Mouse (Mus musculus) urinary bladder, postnatal 10 days (tissue): ENCODE data around the gene Fxyd5.
A peak's percentile ranks its signal among the peaks of the same experiment; 100 is the strongest.

Experiments used
- DNase-seq: peaks from one replicate; pipeline ENCODE4 v3.0.0; 2022; ENCODE audit warnings: low spot score

Gene Fxyd5

GRCm38 (mm10) chr7:31060621-31061010, 18.3 kb upstream of the Fxyd5 start:
- no peak for DNase-seq

GRCm38 (mm10) chr7:31059919-31060620, 17.8 kb upstream of the Fxyd5 start:
- no peak for DNase-seq

- DNase-seq: peak; percentile 80
Measured at GRCm38 (mm10) chr7:31059108-31059507, 16.8 kb upstream of the Fxyd5 start, which contains the start of gene Lgi4. Gene Lgi4 (plus strand): TSS chr7:31059342.

- DNase-seq: no peak
Measured at GRCm38 (mm10) chr7:31058211-31058610, 15.9 kb upstream of the Fxyd5 start.

- no peak for DNase-seq
Measured at GRCm38 (mm10) chr7:31057730-31058129, 15.4 kb upstream of the Fxyd5 start.

GRCm38 (mm10) chr7:31057071-31057470, 14.8 kb upstream of the Fxyd5 start, which contains the start of gene Fxyd1:
Gene Fxyd1 (minus strand): TSS chr7:31057199.
- DNase-seq: no peak

GRCm38 (mm10) chr7:31056448-31056847, 14.2 kb upstream of the Fxyd5 start:
- DNase-seq: no peak

- DNase-seq: no peak
Measured at GRCm38 (mm10) chr7:31055883-31056282, 13.6 kb upstream of the Fxyd5 start.

GRCm38 (mm10) chr7:31055354-31055824, 13.1 kb upstream of the Fxyd5 start:
- DNase-seq: peak; percentile 58

GRCm38 (mm10) chr7:31054661-31055320, 12.5 kb upstream of the Fxyd5 start:
- no peak for DNase-seq

- no peak for DNase-seq
Measured at GRCm38 (mm10) chr7:31053882-31054447, 11.7 kb upstream of the Fxyd5 start.

GRCm38 (mm10) chr7:31052636-31053434, 10.6 kb upstream of the Fxyd5 start:
- DNase-seq: no peak

- no peak for DNase-seq
Measured at GRCm38 (mm10) chr7:31052251-31052635, 10.0 kb upstream of the Fxyd5 start.

GRCm38 (mm10) chr7:31051321-31052021, 9.2 kb upstream of the Fxyd5 start, which contains the start of gene Fxyd7:
Gene Fxyd7 (minus strand): TSS chr7:31051467.
- no peak for DNase-seq

GRCm38 (mm10) chr7:31050921-31051320, 8.6 kb upstream of the Fxyd5 start:
- DNase-seq: no peak

- no peak for DNase-seq
Measured at GRCm38 (mm10) chr7:31050487-31050886, 8.2 kb upstream of the Fxyd5 start.

GRCm38 (mm10) chr7:31049846-31050281, 7.6 kb upstream of the Fxyd5 start:
- no peak for DNase-seq

- no peak for DNase-seq
Measured at GRCm38 (mm10) chr7:31049135-31049845, 7.0 kb upstream of the Fxyd5 start.

- DNase-seq: no peak
Measured at GRCm38 (mm10) chr7:31041662-31042315, 492 bp downstream of the Fxyd5 start.

GRCm38 (mm10) chr7:31041023-31041407, 1.3 kb downstream of the Fxyd5 start:
- no peak for DNase-seq
